Mouse (Mus musculus) ES-Bruce4 (cell line): Measurements from ENCODE around the gene St8sia1.

Source experiments
- CTCF ChIP-seq: IDR thresholded peaks from one replicate; pipeline ENCODE4 v1.8.1; 2011; ENCODE audit warnings: low read depth, low read length
- POLR2A ChIP-seq: IDR thresholded peaks from one replicate; pipeline ENCODE4 v1.8.1; 2011; ENCODE audit warnings: low read length; ENCODE audit not compliant: insufficient read depth

DNA sequence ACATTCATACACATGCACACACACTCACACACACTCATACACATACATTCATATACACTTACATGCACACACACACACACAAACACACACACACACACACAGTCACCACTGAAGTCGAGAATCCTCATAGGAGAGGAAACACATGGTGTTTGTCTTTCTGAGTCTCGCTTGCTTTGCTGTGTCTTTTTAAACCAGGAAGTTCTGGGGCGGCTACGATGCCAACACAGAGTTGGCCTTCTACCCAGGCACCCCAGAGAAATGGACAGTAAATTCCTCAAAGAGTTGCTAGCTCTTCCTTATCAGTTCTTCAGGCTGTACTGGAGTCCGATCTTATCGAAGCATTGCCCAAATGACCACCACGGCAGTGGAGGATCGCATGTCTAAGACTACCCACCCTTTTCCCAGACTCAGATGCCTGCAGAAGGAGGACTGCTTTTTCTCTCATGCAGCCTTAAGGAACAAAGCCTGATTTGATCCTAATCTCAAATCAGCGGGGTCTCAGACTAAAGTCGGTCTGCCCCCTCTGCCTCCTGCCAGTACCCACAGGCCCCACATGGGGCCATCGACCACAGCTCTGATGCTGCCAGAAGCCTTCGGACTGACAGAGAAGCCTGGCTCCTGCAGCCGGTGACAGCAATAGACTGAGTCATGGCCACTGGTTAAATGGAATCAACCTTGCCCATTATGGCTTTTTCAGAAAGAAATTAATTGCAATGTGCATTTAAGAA, 171.8 kb downstream of the St8sia1 start:
- no peak for TF ChIP-seq POLR2A
- TF ChIP-seq CTCF: no peak
